Mouse (Mus musculus) neural tube, embryonic 15.5 days (tissue): Measurements from ENCODE around the gene Ulk4. TPM values are rescaled to one million over a fixed set of nuclear protein-coding genes. Genes with fewer than 3 reads are reported as not detected.
A peak's percentile ranks its signal among the peaks of the same experiment; 100 is the strongest.

Experiments
- ATAC-seq: fragments of 200-750 bp; cut with Nextera tagmentation; 2 replicates; pipeline ENCODE4 v1.8.0; 2017; ENCODE audit warnings: mild to moderate bottlenecking, moderate TSS enrichment, moderate library complexity; ENCODE audit not compliant: low FRiP score
- H3K27ac ChIP-seq: fragments of 300-500 bp; sonication (generic); replicated peaks from 2 replicates; pipeline ENCODE4 v1.5.1; 2015; ENCODE audit warnings: mild to moderate bottlenecking, inconsistent platforms
- H3K27me3 ChIP-seq: fragments of 300-500 bp; sonication (generic); replicated peaks from 2 replicates; pipeline ENCODE4 v1.6.1; 2015; ENCODE audit warnings: inconsistent platforms
- H3K36me3 ChIP-seq: fragments of 300-500 bp; sonication (generic); 2 replicates; pipeline ENCODE4 v1.6.1; 2015; ENCODE audit warnings: inconsistent platforms
- H3K4me1 ChIP-seq: fragments of 300-500 bp; sonication (generic); 2 replicates; pipeline ENCODE4 v1.6.1; 2015; ENCODE audit warnings: inconsistent platforms
- H3K4me2 ChIP-seq: fragments of 300-500 bp; sonication (generic); 2 replicates; pipeline ENCODE4 v1.6.1; 2015; ENCODE audit warnings: inconsistent platforms, mild to moderate bottlenecking, moderate library complexity
- H3K4me3 ChIP-seq: fragments of 300-500 bp; sonication (generic); replicated peaks from 2 replicates; pipeline ENCODE4 v1.5.1; 2015; ENCODE audit warnings: mild to moderate bottlenecking, inconsistent platforms
- H3K9ac ChIP-seq: fragments of 300-500 bp; sonication (generic); replicated peaks from 2 replicates; pipeline ENCODE4 v1.6.1; 2015; ENCODE audit warnings: mild to moderate bottlenecking, inconsistent platforms
- H3K9me3 ChIP-seq: fragments of 300-500 bp; sonication (generic); replicated peaks from 2 replicates; pipeline ENCODE4 v1.6.1; 2016; ENCODE audit warnings: inconsistent platforms
- WGBS: fragments of 180-500 bp; shearing (Covaris S2); methylation state at CpG from one replicate; pipeline ENCODE4 v1.1.7; 2015; ENCODE audit warnings: mixed read lengths; 5-methylcytosine and 5-hydroxymethylcytosine counted together
- polyA plus RNA-seq: library from polyadenylated mRNA; unstranded; fragments of >200 nt; fragmentation: Nextera tagmentation; extraction: Ambion mirVana; gene quantifications from 2 replicates; pipeline ENCODE4 v1.2.1, GENCODE M21; 2015

Gene Ulk4
- polyA plus RNA-seq, 1 experiment from 2014 or later, result 62.5 TPM

DNA sequence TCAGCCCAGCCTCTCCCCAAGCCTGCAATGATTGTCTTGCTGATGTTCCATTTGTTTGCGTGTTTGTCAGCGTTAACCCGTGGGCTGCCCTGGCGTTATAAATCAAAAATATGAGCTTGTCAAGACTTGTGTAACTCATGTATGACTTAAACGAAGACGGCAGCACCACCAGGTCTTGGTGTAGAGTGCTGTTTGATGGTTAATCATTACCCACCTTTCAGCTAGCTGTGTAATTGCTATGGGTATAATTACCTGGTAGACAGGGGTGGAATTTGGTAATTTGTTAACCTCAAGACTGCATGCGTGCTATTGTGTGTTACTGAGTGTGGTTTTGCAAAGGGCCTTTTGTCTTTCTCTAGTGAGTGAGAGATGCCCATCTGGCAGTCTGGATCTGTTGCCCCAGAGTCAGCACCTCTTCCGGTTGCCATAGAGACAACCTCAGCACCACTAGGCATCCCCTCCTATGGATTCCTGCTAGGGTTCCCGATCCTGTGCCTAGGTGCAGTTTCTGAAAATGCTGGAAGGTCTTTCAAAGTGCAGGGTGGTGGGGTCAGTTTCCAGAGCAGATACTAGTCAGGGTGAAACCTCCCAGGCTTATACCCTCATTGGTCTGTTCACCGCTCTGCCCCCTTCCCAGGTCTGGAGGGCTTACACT lies 35.4 kb upstream of the Ulk4 start:
- H3K4me2 ChIP-seq, result no peak overlapping the region
- peaks cover 62% of the 10 kb centered on the region for H3K4me1 ChIP-seq
- H3K9me3 ChIP-seq, result no peaks in the 10 kb centered on the region
- H3K9ac ChIP-seq, result no peak overlapping the region
- 17% methylated on average over 10 of the region's 10 CpGs for WGBS
- ATAC-seq, result no peak; the same call in 1 of the 2 replicates
- H3K27me3 ChIP-seq, result no peaks in the 10 kb centered on the region
- peak overlapping the region; percentile 87 for H3K27ac ChIP-seq
- H3K36me3 ChIP-seq, result no peaks in the 10 kb centered on the region
- H3K4me3 ChIP-seq, result no peak overlapping the region

DNA sequence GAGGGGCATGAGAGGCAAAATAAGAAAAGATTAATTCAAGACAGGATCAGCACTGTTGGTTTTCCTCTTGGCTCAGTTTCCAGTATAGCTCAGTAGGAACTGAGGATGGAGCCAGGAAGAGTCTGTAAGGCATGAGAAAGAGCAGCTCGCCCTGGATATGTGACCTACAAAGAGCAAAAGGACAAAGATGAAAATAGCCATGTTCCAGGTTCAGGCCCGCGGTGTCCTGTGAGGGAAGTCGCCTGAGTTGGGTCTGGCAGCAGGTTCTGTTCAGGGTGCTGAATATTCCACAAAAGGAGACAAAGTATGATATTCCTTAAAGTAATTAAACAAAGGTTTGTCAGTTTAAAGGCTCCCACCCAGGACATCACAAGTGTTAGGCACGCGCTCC lies 34.8 kb upstream of the Ulk4 start:
- ATAC-seq, result no peak
- H3K36me3 ChIP-seq, result no peaks in the 10 kb centered on the region
- H3K9me3 ChIP-seq, result no peaks in the 10 kb centered on the region
- 44% methylated on average over 6 of the region's 6 CpGs for WGBS
- H3K4me1 ChIP-seq, result peaks cover 61% of the 10 kb centered on the region
- H3K4me3 ChIP-seq, result no peak overlapping the region
- H3K4me2 ChIP-seq, result no peak overlapping the region
- no peak overlapping the region for H3K9ac ChIP-seq
- H3K27me3 ChIP-seq, result no peaks in the 10 kb centered on the region
- H3K27ac ChIP-seq, result peak overlapping the region; percentile 87

DNA sequence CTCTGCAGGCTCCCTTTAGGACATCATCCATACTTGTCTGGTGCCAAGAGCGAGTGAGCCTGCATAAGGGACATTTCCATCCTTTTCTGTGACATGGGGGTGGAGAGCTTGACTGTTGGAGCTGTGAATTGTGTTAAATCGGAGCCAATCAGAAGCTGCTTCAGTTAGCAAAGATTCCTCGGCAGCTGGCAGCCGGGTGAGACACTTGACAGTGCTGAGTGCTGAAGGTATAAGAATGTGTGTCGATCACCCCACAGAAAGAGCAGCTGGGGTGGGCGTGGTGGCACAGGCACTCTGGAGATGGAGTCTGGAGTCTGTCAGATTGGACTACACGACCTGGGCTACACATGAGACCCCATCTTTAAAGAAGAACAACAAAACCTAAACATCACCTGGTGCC lies 33.5 kb upstream of the Ulk4 start:
- Histone ChIP-seq H3K36me3 (no peaks in the 10 kb centered on the region), H3K4me2 (no peak overlapping the region), H3K9ac (no peak overlapping the region), H3K4me3 (no peak overlapping the region), H3K4me1 (peaks cover 49% of the 10 kb centered on the region), H3K27ac (no peak overlapping the region; the same call in 1 of the 2 replicates), H3K27me3 (no peaks in the 10 kb centered on the region), H3K9me3 (no peaks in the 10 kb centered on the region)
- no peak for ATAC-seq
- 62% methylated on average over 7 of the region's 7 CpGs for WGBS

DNA sequence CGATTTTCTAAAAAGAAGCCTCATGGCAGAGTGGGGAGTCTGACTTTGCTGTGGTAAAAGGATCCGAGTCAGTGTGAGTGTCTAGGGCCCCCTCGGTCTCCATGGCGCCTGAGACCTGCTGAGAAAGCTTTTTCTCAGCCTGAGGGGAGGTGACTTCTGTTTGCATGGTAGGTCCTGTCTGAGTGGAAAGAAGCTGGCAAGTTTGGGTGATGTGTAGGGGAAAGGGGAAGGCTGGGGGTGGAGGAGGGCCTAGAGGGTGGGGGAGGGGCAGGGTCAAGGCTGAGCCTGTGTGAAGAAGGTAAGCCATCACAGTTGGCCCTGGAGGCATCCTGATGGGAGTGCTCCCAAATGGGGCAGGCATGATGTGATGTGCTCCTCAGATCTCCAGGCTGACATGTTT lies 32.3 kb upstream of the Ulk4 start:
- Histone ChIP-seq H3K27ac (peak overlapping the region; percentile 42; the same call in 1 of the 2 replicates), H3K27me3 (no peaks in the 10 kb centered on the region), H3K36me3 (no peaks in the 10 kb centered on the region), H3K4me2 (no peak overlapping the region), H3K4me1 (peaks cover 40% of the 10 kb centered on the region), H3K9ac (no peak overlapping the region), H3K4me3 (no peak overlapping the region), H3K9me3 (no peaks in the 10 kb centered on the region)
- WGBS, result 27% methylated on average over 4 of the region's 4 CpGs
- ATAC-seq, result no peak

DNA sequence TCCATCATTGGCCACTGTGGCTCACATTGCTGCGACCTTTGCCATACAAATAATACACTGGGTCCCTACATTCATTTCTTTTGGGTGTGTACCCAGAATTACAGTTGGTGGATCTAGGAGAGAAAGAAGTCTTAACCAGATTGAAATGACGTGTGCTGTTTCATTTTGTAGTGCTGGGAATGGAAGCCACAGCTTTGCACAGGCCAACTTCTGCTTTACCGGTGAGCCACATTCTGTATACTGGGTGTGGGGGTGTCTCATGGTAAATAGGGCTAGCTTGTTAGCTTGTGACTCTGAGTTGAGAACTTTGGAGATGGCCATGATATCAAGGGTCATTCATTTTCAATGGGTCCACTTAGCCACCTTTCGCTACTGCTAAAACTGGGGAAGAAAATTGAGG lies 28.5 kb upstream of the Ulk4 start:
- no peaks in the 10 kb centered on the region for H3K36me3 ChIP-seq
- no peak overlapping the region for H3K9ac ChIP-seq
- no peak overlapping the region for H3K4me3 ChIP-seq
- H3K9me3 ChIP-seq, result no peaks in the 10 kb centered on the region
- H3K27me3 ChIP-seq, result no peaks in the 10 kb centered on the region
- H3K4me2 ChIP-seq, result no peak overlapping the region
- ATAC-seq, result no peak
- 93% methylated on average over 4 of the region's 4 CpGs for WGBS
- H3K4me1 ChIP-seq, result peaks cover 36% of the 10 kb centered on the region
- H3K27ac ChIP-seq, result no peak overlapping the region

DNA sequence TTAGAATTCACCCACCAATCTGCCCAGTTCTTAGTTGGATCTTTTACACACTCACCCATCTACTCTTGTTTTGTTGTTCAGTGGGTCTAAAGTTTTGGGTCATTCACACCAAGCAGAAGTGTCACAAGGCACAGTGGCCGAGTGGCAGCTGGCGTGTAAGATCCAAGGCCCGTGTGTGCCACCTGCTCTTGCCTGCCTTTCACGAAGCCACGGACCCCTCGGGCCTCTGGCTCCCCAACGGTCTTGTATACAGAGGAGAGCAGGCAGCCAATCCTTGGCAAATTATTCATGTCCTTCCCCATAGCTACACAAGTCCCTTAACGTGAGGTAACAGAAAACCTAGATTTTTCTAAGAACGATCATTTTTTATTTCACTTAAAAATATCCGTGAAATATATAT lies 27.5 kb upstream of the Ulk4 start:
- Histone ChIP-seq H3K4me2 (no peak overlapping the region), H3K27me3 (no peaks in the 10 kb centered on the region), H3K27ac (no peak overlapping the region), H3K4me1 (peaks cover 45% of the 10 kb centered on the region), H3K9me3 (no peaks in the 10 kb centered on the region), H3K4me3 (no peak overlapping the region), H3K36me3 (no peaks in the 10 kb centered on the region), H3K9ac (no peak overlapping the region)
- WGBS, result 35% methylated on average over 10 of the region's 10 CpGs
- ATAC-seq, result no peak

DNA sequence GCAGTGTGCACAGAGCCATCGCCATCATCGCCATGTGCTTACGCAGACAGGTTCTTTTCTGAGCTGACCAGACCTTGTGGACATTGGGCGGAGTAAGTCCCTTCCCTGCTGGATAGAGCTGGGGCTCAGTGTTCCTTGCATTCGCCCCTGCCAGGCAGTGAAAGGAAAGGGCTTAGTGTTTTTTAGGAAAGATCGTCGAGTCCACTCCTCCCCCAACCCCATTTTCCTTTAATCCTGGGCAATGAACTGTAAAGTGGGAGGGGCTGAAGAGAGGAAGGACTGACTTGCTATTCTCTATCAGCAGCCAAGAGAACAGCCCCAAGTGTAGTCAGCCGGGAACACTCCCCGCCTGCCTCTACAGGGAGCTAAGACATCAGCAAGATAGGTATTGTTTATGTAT lies 26.8 kb upstream of the Ulk4 start:
- H3K4me1 ChIP-seq, result peaks cover 48% of the 10 kb centered on the region
- 16% methylated on average over 9 of the region's 9 CpGs for WGBS
- H3K36me3 ChIP-seq, result no peaks in the 10 kb centered on the region
- peak overlapping the region; percentile 34 for H3K4me2 ChIP-seq
- H3K27me3 ChIP-seq, result no peaks in the 10 kb centered on the region
- 0 out of 2 replicates have a peak overlapping the region, but pooled peaks have one; percentile 20 for H3K9ac ChIP-seq
- no peak overlapping the region for H3K4me3 ChIP-seq
- peak overlapping the region; percentile 61 for H3K27ac ChIP-seq
- H3K9me3 ChIP-seq, result no peaks in the 10 kb centered on the region
- ATAC-seq, result 0 out of 2 replicates have a peak, but pooled peaks have one; percentile 21

DNA sequence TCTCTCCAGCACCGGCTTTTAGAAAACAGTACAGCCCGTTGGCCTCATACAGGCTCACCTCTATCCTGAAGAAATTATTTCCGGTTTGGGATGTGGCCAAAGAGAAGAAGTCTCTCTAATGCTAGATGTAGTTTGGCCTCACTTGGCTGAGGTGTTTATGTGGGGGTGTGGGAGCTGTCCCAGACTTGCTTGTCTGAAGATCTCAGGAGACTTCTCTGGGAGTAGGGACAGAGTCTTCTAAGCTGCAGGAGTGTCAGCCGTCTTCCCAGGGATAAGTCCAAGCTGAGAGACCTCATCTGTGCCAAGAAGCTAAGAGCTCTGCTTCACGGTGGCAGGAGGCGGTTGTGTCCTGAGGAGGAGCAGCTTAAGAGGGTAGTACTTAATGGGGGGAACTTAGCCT lies 26.1 kb upstream of the Ulk4 start:
- Histone ChIP-seq H3K4me1 (peaks cover 54% of the 10 kb centered on the region), H3K9ac (no peak overlapping the region), H3K36me3 (no peaks in the 10 kb centered on the region), H3K4me2 (no peak overlapping the region), H3K9me3 (no peaks in the 10 kb centered on the region), H3K4me3 (no peak overlapping the region), H3K27me3 (no peaks in the 10 kb centered on the region), H3K27ac (peak overlapping the region; percentile 61)
- no peak for ATAC-seq
- 49% methylated on average over 6 of the region's 6 CpGs for WGBS

DNA sequence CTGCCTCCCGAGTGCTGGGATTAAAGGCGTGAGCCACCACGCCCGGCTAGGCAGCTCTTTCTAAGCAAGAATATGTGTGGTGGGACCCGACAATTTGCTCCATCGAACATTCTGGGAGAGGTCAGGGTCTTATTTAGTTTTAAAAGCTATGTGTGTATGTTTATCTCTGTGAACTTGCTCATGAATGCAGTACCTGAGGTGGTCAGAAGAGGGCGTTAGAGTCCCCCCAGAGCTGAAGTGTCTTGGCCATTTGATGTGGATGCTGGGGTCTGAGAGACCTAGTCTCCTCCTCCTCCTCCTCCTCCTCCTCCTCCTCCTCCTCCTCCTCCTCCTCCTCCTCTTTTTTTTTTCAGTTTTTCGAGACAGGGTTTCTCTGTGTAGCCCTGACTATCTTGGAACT lies 25.5 kb upstream of the Ulk4 start:
- H3K36me3 ChIP-seq, result no peaks in the 10 kb centered on the region
- no peak for ATAC-seq
- H3K27me3 ChIP-seq, result no peaks in the 10 kb centered on the region
- no peaks in the 10 kb centered on the region for H3K9me3 ChIP-seq
- peaks cover 57% of the 10 kb centered on the region for H3K4me1 ChIP-seq
- H3K9ac ChIP-seq, result no peak overlapping the region
- no peak overlapping the region for H3K4me2 ChIP-seq
- no peak overlapping the region for H3K27ac ChIP-seq
- no peak overlapping the region for H3K4me3 ChIP-seq
- 88% methylated on average over 7 of the region's 8 CpGs for WGBS

DNA sequence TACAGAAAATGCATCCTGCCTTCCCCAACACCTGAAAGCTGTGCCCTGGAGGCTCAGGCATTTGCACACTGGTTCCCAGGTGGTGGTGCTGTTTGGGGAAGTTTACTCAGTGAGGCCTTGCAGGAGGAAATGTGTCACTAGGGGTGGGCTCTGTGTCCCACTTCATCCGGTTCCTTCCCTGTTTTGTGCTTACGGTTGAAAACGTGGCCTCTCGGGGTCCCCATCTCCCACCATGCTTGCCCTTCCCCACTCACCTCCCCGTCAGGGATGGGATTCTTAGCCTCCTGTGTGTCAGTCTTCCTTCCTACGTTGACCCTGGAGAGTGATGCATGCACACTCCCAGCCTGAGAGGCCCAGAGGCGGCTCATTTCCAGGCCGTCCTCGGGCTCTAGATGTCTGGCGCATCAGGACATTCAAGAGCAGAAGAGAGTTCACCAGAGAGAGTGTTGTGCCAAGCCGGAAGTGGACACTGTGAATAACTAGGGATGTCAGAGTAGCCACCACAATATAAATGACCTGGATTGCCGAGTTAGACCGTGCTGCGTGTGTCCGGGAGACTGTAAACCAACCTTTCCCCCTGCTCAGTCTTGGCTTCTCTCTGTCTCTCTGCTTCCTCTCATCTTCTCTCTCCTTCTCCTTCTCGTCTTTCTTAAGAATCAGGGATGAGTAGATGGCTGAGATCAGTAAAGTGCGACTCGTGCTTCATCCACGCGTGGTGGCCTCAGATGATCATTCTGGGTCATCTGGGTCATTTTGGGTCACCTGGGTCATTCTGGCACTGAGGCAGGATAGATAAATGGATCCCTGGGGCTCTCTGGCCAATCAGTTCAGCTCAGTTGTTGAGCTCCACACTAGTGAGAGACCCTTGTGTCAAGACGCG lies 24.3 kb upstream of the Ulk4 start:
- H3K4me2 ChIP-seq, result peak overlapping the region; percentile 97
- peaks cover 58% of the 10 kb centered on the region for H3K4me1 ChIP-seq

DNA sequence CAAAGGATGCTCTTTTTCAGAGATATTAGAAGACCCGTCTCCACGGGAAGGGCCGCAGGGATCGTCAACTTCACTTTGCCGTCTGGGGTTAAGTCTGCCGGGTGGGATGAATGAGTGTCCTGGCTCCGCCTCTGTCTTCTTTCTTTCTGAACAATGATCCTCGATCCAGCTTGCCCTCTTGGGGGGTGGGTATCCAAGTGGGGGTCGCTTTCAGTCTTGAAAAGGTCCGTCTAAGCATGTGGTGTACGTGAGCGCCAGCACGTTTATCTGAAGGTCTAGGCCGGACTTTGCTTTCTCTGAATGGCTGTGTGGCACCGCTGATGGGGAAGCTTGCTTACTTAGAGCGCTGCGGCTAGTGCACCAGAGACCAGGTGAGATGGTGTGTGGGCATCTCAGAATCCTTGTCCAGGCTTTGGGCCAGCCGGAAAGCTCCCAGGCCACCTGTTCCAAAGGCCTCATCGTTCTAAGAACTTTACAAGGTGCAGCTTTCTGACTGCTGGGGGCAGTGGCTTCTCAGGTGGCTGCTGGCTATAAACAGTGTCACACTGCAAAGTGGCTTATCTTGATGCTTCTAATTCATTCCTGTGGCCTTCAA lies 23.1 kb upstream of the Ulk4 start:
- WGBS, result 16% methylated on average over 19 of the region's 19 CpGs
- peak overlapping the region; percentile 86 for H3K4me3 ChIP-seq
- peak overlapping the region; percentile 97 for H3K4me2 ChIP-seq
- H3K36me3 ChIP-seq, result no peaks in the 10 kb centered on the region
- H3K27me3 ChIP-seq, result no peaks in the 10 kb centered on the region
- ATAC-seq, result no peak
- no peaks in the 10 kb centered on the region for H3K9me3 ChIP-seq
- H3K9ac ChIP-seq, result 0 out of 2 replicates have a peak overlapping the region, but pooled peaks have one; percentile 15
- peaks cover 58% of the 10 kb centered on the region for H3K4me1 ChIP-seq
- peak overlapping the region; percentile 6; the same call in 1 of the 2 replicates for H3K27ac ChIP-seq

More for the DNA sequence above, 24.3 kb upstream of the Ulk4 start:
- ATAC-seq, result no peak
- Histone ChIP-seq H3K9ac (no peak overlapping the region), H3K36me3 (no peaks in the 10 kb centered on the region), H3K27me3 (no peaks in the 10 kb centered on the region), H3K4me3 (no peak overlapping the region; the same call in 1 of the 2 replicates), H3K9me3 (no peaks in the 10 kb centered on the region), H3K27ac (0 out of 2 replicates have a peak overlapping the region, but pooled peaks have one; percentile 48)
- WGBS, result 70% methylated on average over 22 of the region's 22 CpGs
